Mouse (Mus musculus): ENCODE data around the gene Pacsin3. TPM values are rescaled to one million over a fixed set of nuclear protein-coding genes. Genes with fewer than 3 reads are reported as not detected.

Pacsin3 gene
- total RNA-seq, 1 experiment from 2014 or later: not detected

DNA sequence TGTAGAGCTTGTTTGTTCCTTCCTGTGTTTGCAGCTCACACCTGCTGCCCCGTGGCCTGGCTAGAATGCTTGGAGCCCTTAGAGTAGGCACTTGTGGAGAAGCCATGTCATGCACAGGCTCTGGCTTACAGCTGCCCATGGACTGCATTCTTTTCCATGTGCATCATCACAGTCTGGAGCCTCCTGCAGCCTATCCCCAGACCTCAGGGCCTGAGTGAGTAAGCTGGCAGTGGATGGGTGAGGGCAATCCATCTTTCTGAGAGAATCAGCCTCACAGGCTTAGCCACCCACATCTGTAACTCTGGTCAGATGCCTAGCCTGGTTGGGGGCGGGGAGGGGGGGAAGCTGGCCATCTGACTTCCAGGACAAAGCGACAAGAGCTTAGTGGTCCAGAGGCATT lies 43.4 kb downstream of the Pacsin3 start:
- ATAC-seq (replicated peaks; ENCODE audit: low read depth, poor library complexity, severe bottlenecking): no peak

DNA sequence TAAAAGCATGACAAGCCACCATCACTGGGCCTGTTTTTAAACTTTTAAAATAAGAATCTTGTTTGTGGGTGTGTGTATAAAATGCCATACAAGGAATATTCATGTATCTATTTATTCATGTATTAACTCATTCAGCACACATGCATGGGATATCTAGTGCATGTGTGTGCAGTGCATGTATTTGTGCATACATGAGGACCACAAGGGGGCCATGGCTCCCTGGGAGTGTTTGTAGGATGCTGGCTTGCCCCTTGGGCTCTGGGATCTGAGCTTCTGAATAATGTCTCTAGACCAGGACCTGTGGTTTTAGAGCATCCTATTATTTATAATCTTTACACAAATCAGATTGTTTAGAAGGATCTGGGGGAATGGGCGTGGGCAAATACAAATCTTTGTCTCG lies 45.0 kb downstream of the Pacsin3 start:
- no peak for ATAC-seq (replicated peaks; ENCODE audit: low read depth, poor library complexity, severe bottlenecking)

- no peak for ATAC-seq (replicated peaks; ENCODE audit: low read depth, poor library complexity, severe bottlenecking)
Observed at GRCm38 (mm10) chr2:91301836-91302235, 46.1 kb downstream of the Pacsin3 start.

DNA sequence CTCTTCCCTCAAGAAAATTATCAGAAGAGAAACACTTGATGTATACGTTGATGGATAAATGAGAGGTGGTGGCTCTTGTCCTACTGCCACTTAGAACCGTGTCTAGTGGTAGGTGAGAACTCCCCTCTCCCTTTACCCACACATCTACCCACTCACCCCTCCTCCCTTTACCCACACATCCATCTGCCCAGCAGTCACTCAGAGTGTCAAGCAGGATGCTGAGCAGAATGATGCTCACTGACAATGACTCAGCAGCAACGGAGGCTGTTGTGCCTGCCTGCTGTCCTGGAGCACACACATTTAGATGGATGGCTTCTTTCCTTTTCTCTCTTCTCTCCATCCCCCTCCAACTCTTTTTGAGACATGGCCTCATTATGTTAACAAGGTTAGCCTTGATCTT lies 47.1 kb downstream of the Pacsin3 start:
- ATAC-seq (replicated peaks; ENCODE audit: low read depth, poor library complexity, severe bottlenecking): no peak

- no peak for ATAC-seq (replicated peaks; ENCODE audit: low read depth, poor library complexity, severe bottlenecking)
Observed at GRCm38 (mm10) chr2:91305926-91306325, 50.2 kb downstream of the Pacsin3 start.

DNA sequence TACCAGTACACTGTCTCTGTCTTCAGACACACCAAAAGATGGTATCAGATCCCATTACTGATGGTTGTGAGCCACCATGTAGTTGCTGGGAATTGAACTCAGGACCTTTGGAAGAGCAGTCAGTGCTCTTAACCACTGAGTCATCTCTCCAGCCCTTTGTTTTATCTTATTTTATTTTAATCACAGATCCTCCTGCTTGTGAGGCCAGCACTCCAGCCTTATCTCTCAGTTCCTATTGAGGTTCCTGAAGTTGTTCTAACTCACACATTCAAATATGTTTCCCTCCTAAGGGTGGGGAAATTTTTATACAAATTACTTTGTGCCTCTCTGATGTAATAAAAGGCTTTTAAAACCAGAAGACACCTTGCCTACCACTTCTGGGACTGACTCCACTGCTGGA lies 50.8 kb downstream of the Pacsin3 start:
- no peak for ATAC-seq (replicated peaks; ENCODE audit: low read depth, poor library complexity, severe bottlenecking)

DNA sequence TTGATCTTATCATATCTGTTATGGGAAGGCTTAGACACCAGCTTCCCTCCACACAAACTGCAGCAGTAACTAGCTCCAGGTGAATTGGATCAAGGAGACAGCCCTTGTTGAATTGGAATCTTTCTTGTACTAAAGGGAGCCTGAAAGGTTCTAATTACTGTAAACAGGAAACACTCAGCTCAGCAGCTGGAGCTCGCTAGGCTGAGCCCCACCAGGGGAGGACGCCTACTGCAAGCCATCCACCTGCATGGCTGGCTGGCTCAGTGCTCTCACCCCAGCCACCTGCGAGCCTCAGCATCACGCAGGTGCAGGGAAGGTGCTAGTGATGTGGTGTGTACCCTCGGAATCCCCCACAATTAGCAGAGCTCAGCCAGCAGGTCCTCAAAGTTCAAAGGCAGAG lies 52.9 kb downstream of the Pacsin3 start:
- no peak for ATAC-seq (replicated peaks; ENCODE audit: low read depth, poor library complexity, severe bottlenecking)

DNA sequence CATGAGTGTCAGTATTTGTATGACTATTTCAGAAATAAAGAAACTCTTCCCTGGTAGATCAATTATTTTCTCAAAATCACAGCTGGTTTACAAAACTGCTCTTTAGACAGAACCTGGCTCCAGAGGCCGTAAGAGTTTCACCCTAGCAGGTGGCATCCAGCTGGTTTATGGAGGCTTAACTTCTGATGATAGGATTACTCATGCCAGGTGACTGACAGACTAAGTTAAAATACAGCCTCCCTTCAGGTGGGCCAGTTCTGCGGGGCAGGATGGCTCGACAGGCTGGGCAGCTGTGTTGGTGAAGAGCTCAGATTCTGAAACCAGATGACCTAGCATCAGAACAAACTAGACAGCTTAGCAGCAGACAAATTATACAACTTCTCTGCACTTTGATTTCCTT lies 53.8 kb downstream of the Pacsin3 start:
- ATAC-seq (replicated peaks; ENCODE audit: low read depth, poor library complexity, severe bottlenecking): no peak

- ATAC-seq (replicated peaks; ENCODE audit: low read depth, poor library complexity, severe bottlenecking): no peak
Observed at GRCm38 (mm10) chr2:91312578-91313311, 57.0 kb downstream of the Pacsin3 start.

- ATAC-seq (replicated peaks; ENCODE audit: low read depth, poor library complexity, severe bottlenecking): no peak
Observed at GRCm38 (mm10) chr2:91314184-91314583, 58.4 kb downstream of the Pacsin3 start.

Other genes with a start within 250 kb of the Pacsin3 start
- gene Rapsn, start 220.3 kb upstream of the Pacsin3 start, total RNA-seq (2017): 3.9 and 5.0 TPM in 2 replicates
- 227 and 246 TPM in 2 replicates for gene Psmc3, start 201.9 kb upstream of the Pacsin3 start, total RNA-seq (2017)
- 8.9 and 10.7 TPM in 2 replicates for gene Slc39a13, start 185.5 kb upstream of the Pacsin3 start, total RNA-seq (2017)
- gene Spi1, start 173.6 kb upstream of the Pacsin3 start, total RNA-seq (2017): 64.4 and 74.3 TPM in 2 replicates
- 0.09 and 0.15 TPM in 2 replicates for gene Mybpc3, start 137.8 kb upstream of the Pacsin3 start, total RNA-seq (2017)
- gene Madd, start 72.1 kb upstream of the Pacsin3 start, total RNA-seq (2017): 46.4 and 55.6 TPM in 2 replicates
- gene Nr1h3, start 53.1 kb upstream of the Pacsin3 start, total RNA-seq (2017): 0.23 TPM in 1 of 2 replicates, not detected in the other
- 6.5 and 15.3 TPM in 2 replicates for gene Acp2, start 53.1 kb upstream of the Pacsin3 start, total RNA-seq (2017)
- gene Ddb2, start 19.0 kb upstream of the Pacsin3 start, total RNA-seq (2017): 11.5 and 18.0 TPM in 2 replicates
- 36.8 and 37.3 TPM in 2 replicates for gene Arfgap2, start 9.0 kb downstream of the Pacsin3 start, total RNA-seq (2017)
- gene 1110051M20Rik, start 188.8 kb downstream of the Pacsin3 start, total RNA-seq (2017): 12.2 and 28.9 TPM in 2 replicates
- 0.63 and 1.3 TPM in 2 replicates for gene Lrp4, start 201.6 kb downstream of the Pacsin3 start, total RNA-seq (2017)